In the genomic region with DNA sequence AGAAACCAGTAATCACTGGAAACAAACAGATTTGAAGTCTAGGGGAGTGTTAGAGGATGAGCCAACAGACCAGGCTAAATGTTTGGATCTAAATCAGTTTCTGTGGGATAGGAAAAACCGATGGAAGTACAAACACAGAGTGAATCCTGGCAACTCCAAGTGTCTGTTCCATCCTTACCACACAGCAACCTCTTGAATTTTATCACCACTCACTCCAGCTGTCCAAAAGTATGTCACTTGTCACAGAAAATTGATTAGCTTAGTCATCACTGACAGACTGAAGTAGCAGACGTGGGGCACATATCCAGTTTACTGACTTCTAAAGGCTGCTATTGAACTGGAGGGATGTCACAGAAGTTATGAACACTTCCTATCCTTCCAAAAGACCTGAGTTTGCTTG, we compare ENCODE assay signal across 30 mouse cellular contexts.
DNase-seq lines count a peak whose midpoint lies in the region; ATAC-seq and TF ChIP-seq lines count a peak whose summit lies in the region.
"Had no signal": no experiment of that assay in that cellular context is flagged by ENCODE, and none has a peak within 500 bp of the region (broad histone marks: within the 10 kb centered on the region; RNA-seq: fewer than 3 reads in every experiment).

No protein-coding gene starts in this region.

- ATAC-seq in forebrain, embryonic 14.5 days: peak; percentile 29; the same call in 1 of the 2 replicates
- no peak for ATAC-seq in forebrain, embryonic 11.5 days (replicated peaks; ENCODE audit: low FRiP score)
- ATAC-seq: intestine, embryonic 15.5 days; Patski had no signal

- no peak overlapping the region for H3K4me3 ChIP-seq in forebrain, embryonic 14.5 days (ENCODE audit: low read depth, low read length)
- no peak overlapping the region for H3K4me3 ChIP-seq in forebrain, embryonic 11.5 days (ENCODE audit: low read depth, low read length)
- no peak overlapping the region for H3K4me3 ChIP-seq in layer of hippocampus, adult 2 months
- H3K4me3 ChIP-seq: embryonic facial prominence, embryonic 10.5 days; embryonic facial prominence, embryonic 13.5 days; erythroblast, embryonic 14.5 days; gastrocnemius, adult 2 months; heart, embryonic 13.5 days; hindbrain, embryonic 15.5 days; intestine, embryonic 15.5 days had no signal

- WGBS in forebrain, embryonic 14.5 days: 60% methylated on average over 2 of the region's 2 CpGs
- WGBS in forebrain, embryonic 11.5 days: 74% methylated on average over 2 of the region's 2 CpGs

- DNase-seq in forebrain, embryonic 14.5 days (ENCODE audit: low spot score): peak; percentile 54
- DNase-seq in forebrain, embryonic 11.5 days (ENCODE audit: low spot score): no peak
- DNase-seq in layer of hippocampus, adult 2 months (ENCODE audit: low spot score in 2 of 2): peak in 1 of 2 experiments; percentile 58
- DNase-seq in layer of hippocampus, postnatal 25 days (ENCODE audit: extremely low spot score in 1 of 2, low spot score in 1 of 2): no peak
- DNase-seq in brain, embryonic 14.5 days (ENCODE audit: low read depth): peak; percentile 70
- no peak for DNase-seq in urinary bladder, postnatal 14 days (ENCODE audit: low spot score)
- no peak for DNase-seq in gastrocnemius, postnatal 4 days (ENCODE audit: low spot score in 2 of 2)
- DNase-seq: adrenal gland, postnatal 10 days; adrenal gland, postnatal 36 days; B cell, adult 2 months; cerebellum, adult 11-12 months; cerebellum, adult 8-10 months; cerebellum, postnatal 10 days; cerebellum, postnatal 36 days; embryo, embryonic 11 days; gastrocnemius, adult 2 months; gastrocnemius, postnatal 14 days; heart, adult 18-20 months; heart, postnatal 14 days; heart, postnatal 4 days; kidney, adult 11 months had no signal

- no peaks in the 10 kb centered on the region for H3K4me1 ChIP-seq in forebrain, embryonic 14.5 days (ENCODE audit: control insufficient read depth, insufficient read depth, low read length)
- no peaks in the 10 kb centered on the region for H3K4me1 ChIP-seq in forebrain, embryonic 11.5 days (replicated peaks; ENCODE audit: control insufficient read depth, insufficient read depth, low read length)
- H3K4me1 ChIP-seq: embryonic facial prominence, embryonic 10.5 days; embryonic facial prominence, embryonic 13.5 days; hindbrain, embryonic 15.5 days; intestine, embryonic 15.5 days had no signal

- H3K9ac ChIP-seq in forebrain, embryonic 14.5 days (ENCODE audit: low read length): no peak overlapping the region
- no peak overlapping the region for H3K9ac ChIP-seq in forebrain, embryonic 11.5 days (ENCODE audit: low read length)
- H3K9ac ChIP-seq: embryonic facial prominence, embryonic 13.5 days; heart, embryonic 13.5 days; hindbrain, embryonic 15.5 days; intestine, embryonic 15.5 days had no signal

- no peak for TF ChIP-seq CTCF in layer of hippocampus, adult 2 months (conservative IDR thresholded peaks at IDR 0.05)
- TF ChIP-seq CTCF in brain, embryonic 14.5 days (IDR thresholded peaks at IDR 0.05; ENCODE audit: borderline replicate concordance, extremely low read depth, insufficient read depth, insufficient read length): no peak

- no peak overlapping the region for H3K4me2 ChIP-seq in forebrain, embryonic 14.5 days (ENCODE audit: low read length)
- no peak overlapping the region for H3K4me2 ChIP-seq in forebrain, embryonic 11.5 days (ENCODE audit: low read depth, low read length, severe bottlenecking)
- H3K4me2 ChIP-seq: embryonic facial prominence, embryonic 13.5 days; heart, embryonic 13.5 days; hindbrain, embryonic 15.5 days; intestine, embryonic 15.5 days had no signal

- no peaks in the 10 kb centered on the region for H3K27me3 ChIP-seq in forebrain, embryonic 14.5 days (replicated peaks; ENCODE audit: control insufficient read depth, insufficient read depth, low read length)
- H3K27me3 ChIP-seq in forebrain, embryonic 11.5 days (ENCODE audit: control insufficient read depth, insufficient read depth, low read length): no peaks in the 10 kb centered on the region
- H3K27me3 ChIP-seq: CH12.LX; embryonic facial prominence, embryonic 13.5 days; heart, embryonic 13.5 days; hindbrain, embryonic 15.5 days; intestine, embryonic 15.5 days; Patski had no signal

- H3K27ac ChIP-seq in forebrain, embryonic 14.5 days (ENCODE audit: low read depth, low read length): no peak overlapping the region
- no peak overlapping the region for H3K27ac ChIP-seq in forebrain, embryonic 11.5 days (ENCODE audit: low read depth, low read length)
- H3K27ac ChIP-seq in layer of hippocampus, adult 2 months: peak overlapping the region; percentile 18; the same call in 1 of the 2 replicates
- H3K27ac ChIP-seq: embryonic facial prominence, embryonic 10.5 days; embryonic facial prominence, embryonic 13.5 days; gastrocnemius, adult 2 months; heart, embryonic 13.5 days; hindbrain, embryonic 15.5 days; intestine, embryonic 15.5 days had no signal

- H3K36me3 ChIP-seq in forebrain, embryonic 14.5 days (ENCODE audit: control insufficient read depth, insufficient read depth, low read length): no peaks in the 10 kb centered on the region
- H3K36me3 ChIP-seq in forebrain, embryonic 11.5 days (ENCODE audit: control insufficient read depth, insufficient read depth, low read length): no peaks in the 10 kb centered on the region
- H3K36me3 ChIP-seq: embryonic facial prominence, embryonic 10.5 days; embryonic facial prominence, embryonic 13.5 days; G1E; heart, embryonic 13.5 days; hindbrain, embryonic 15.5 days; intestine, embryonic 15.5 days had no signal

- no peak for TF ChIP-seq POLR2A in brain, embryonic 14.5 days (IDR thresholded peaks at IDR 0.05; ENCODE audit: borderline replicate concordance, extremely low read depth, insufficient read depth, insufficient read length, poor library complexity, severe bottlenecking)

- no peaks in the 10 kb centered on the region for H3K9me3 ChIP-seq in forebrain, embryonic 14.5 days (replicated peaks; ENCODE audit: control insufficient read depth, low read length)
- no peaks in the 10 kb centered on the region for H3K9me3 ChIP-seq in forebrain, embryonic 11.5 days (ENCODE audit: control insufficient read depth, low read length)
- H3K9me3 ChIP-seq: embryonic facial prominence, embryonic 10.5 days; embryonic facial prominence, embryonic 13.5 days; heart, embryonic 13.5 days; hindbrain, embryonic 15.5 days; intestine, embryonic 15.5 days had no signal

Comparison
In these comparisons a context has a peak if more than half of its experiments do, and no peak if none do; other contexts are left out.
1. DNase-seq: peak in forebrain, embryonic 14.5 days (single experiment) and brain, embryonic 14.5 days (single experiment); none in forebrain, embryonic 11.5 days (single experiment), layer of hippocampus, postnatal 25 days (0 of 2), urinary bladder, postnatal 14 days (single experiment) and gastrocnemius, postnatal 4 days (0 of 2).